Mouse (Mus musculus) heart, postnatal 0 days (tissue): ENCODE measurements around the gene Prmt9. TPM values are rescaled to one million over a fixed set of nuclear protein-coding genes. Genes with fewer than 3 reads are reported as not detected.

ENCODE experiments used
- ATAC-seq: fragments of 200-750 bp; cut with Nextera tagmentation; 2 replicates; pipeline ENCODE4 v1.8.0; 2017; ENCODE audit warnings: low read depth, moderate number of reproducible peaks, moderate library complexity; ENCODE audit not compliant: insufficient read depth
- DNase-seq: peaks from one replicate; pipeline ENCODE4 v3.0.0-alpha.2; 2016; ENCODE audit warnings: low spot score
- H3K27ac ChIP-seq: fragments of 300-500 bp; sonication (generic); 2 replicates; pipeline ENCODE4 v1.5.1; 2014; ENCODE audit warnings: low read depth, mild to moderate bottlenecking
- H3K27me3 ChIP-seq: fragments of 300-500 bp; sonication (generic); 2 replicates; pipeline ENCODE4 v1.6.1; 2014; ENCODE audit warnings: low read length, mixed read lengths; ENCODE audit not compliant: control insufficient read depth, insufficient read depth
- H3K36me3 ChIP-seq: fragments of 300-500 bp; sonication (generic); replicated peaks from 2 replicates; pipeline ENCODE4 v1.6.1; 2014; ENCODE audit warnings: low read length, mixed read lengths; ENCODE audit not compliant: control insufficient read depth, insufficient read depth
- H3K4me1 ChIP-seq: fragments of 300-500 bp; sonication (generic); 2 replicates; pipeline ENCODE4 v1.6.1; 2014; ENCODE audit warnings: antibody characterized with exemption; ENCODE audit not compliant: control insufficient read depth, insufficient read depth
- H3K4me2 ChIP-seq: fragments of 300-500 bp; sonication (generic); 2 replicates; pipeline ENCODE4 v1.6.1; 2014; ENCODE audit warnings: low read depth, mild to moderate bottlenecking, low read length, moderate library complexity
- H3K4me3 ChIP-seq: fragments of 300-500 bp; sonication (generic); 2 replicates; pipeline ENCODE4 v1.5.1; 2014; ENCODE audit warnings: low read depth, low read length
- H3K9ac ChIP-seq: fragments of 300-500 bp; sonication (generic); replicated peaks from 2 replicates; pipeline ENCODE4 v1.6.1; 2014; ENCODE audit warnings: low read depth, low read length, mixed read lengths
- H3K9me3 ChIP-seq: fragments of 300-500 bp; sonication (generic); replicated peaks from 2 replicates; pipeline ENCODE4 v1.6.1; 2016; ENCODE audit warnings: low read length; ENCODE audit not compliant: control insufficient read depth
- CTCF ChIP-seq: IDR thresholded peaks from 2 replicates; pipeline ENCODE4 v1.5.1; 2016; ENCODE audit warnings: antibody characterized with exemption, control low read depth, low read depth
- EP300 ChIP-seq: IDR thresholded peaks from 2 replicates; pipeline ENCODE4 v1.6.1; 2016; ENCODE audit warnings: antibody characterized with exemption, low read depth
- WGBS: fragments of 180-500 bp; shearing (Covaris S2); extraction: QIAGEN DNeasy Blood & Tissue Kit; methylation state at CpG from one replicate; pipeline ENCODE4 v1.1.7; 2014; 5-methylcytosine and 5-hydroxymethylcytosine counted together
- polyA plus RNA-seq: library from polyadenylated mRNA; unstranded; fragments of >200 nt; fragmentation: Nextera tagmentation; extraction: Ambion mirVana; gene quantifications from 2 replicates; pipeline ENCODE4 v1.2.1, GENCODE M21; 2015
- total RNA-seq: library from RNA; depleted of rRNA; stranded (reverse); fragments of >200 nt; gene quantifications from 2 replicates; pipeline ENCODE4 v1.2.3, GENCODE M21; 2014; ENCODE audit warnings: low replicate concordance; rRNA removed

The Prmt9 gene
- total RNA-seq: 13.8 and 15.1 TPM in 2 replicates
- polyA plus RNA-seq: 13.3 and 14.9 TPM in 2 replicates

GRCm38 (mm10) chr8:77549121-77549706, at the start of gene Prmt9:
TSS of gene Prmt9 (plus strand) at chr8:77549397.
- H3K27ac ChIP-seq: peak within 1 kb of the TSS; percentile 84
- no peak for TF ChIP-seq CTCF
- TF ChIP-seq EP300: no peak
- H3K4me3 ChIP-seq: peak within 1 kb of the TSS; percentile 88
- peak within 1 kb of the TSS; percentile 73 for H3K4me2 ChIP-seq
- no peaks in the 10 kb centered on the region for H3K27me3 ChIP-seq
- H3K4me1 ChIP-seq: peaks cover 5% of the 10 kb centered on the region; the same call in 1 of the 2 replicates
- H3K9me3 ChIP-seq: no peaks in the 10 kb centered on the region
- DNase-seq: peak; percentile 90
- WGBS: 4% methylated on average over 42 of the region's 42 CpGs
- H3K36me3 ChIP-seq: peaks cover 24% of the 10 kb centered on the region
- peak; percentile 98 for ATAC-seq
- peak within 1 kb of the TSS; percentile 86 for H3K9ac ChIP-seq

- TF ChIP-seq CTCF (no peak), EP300 (no peak)
- peaks cover 25% of the 10 kb centered on the region for H3K4me1 ChIP-seq
- no peak overlapping the region for H3K27ac ChIP-seq
- no peaks in the 10 kb centered on the region for H3K27me3 ChIP-seq
- H3K36me3 ChIP-seq: no peaks in the 10 kb centered on the region
- DNase-seq (no peak), ATAC-seq (no peak)
- 97% methylated on average over 3 of the region's 3 CpGs for WGBS
- H3K9me3 ChIP-seq: no peaks in the 10 kb centered on the region
- H3K4me3 ChIP-seq: no peak overlapping the region
- no peak overlapping the region for H3K9ac ChIP-seq
- H3K4me2 ChIP-seq: no peak overlapping the region
These were observed 48.9 kb upstream of the Prmt9 start for GRCm38 (mm10) chr8:77500264-77500663.

GRCm38 (mm10) chr8:77501131-77501530, 48.1 kb upstream of the Prmt9 start:
- H3K27ac ChIP-seq: no peak overlapping the region
- DNase-seq: no peak
- TF ChIP-seq EP300: no peak
- TF ChIP-seq CTCF: no peak
- ATAC-seq: no peak
- no peaks in the 10 kb centered on the region for H3K36me3 ChIP-seq
- H3K4me2 ChIP-seq: no peak overlapping the region
- WGBS: 75% methylated on average over 8 of the region's 8 CpGs
- peaks cover 17% of the 10 kb centered on the region for H3K4me1 ChIP-seq
- H3K9ac ChIP-seq: no peak overlapping the region
- H3K9me3 ChIP-seq: no peaks in the 10 kb centered on the region
- H3K4me3 ChIP-seq: no peak overlapping the region
- H3K27me3 ChIP-seq: no peaks in the 10 kb centered on the region

- 86% methylated on average over 6 of the region's 6 CpGs for WGBS
- no peak overlapping the region for H3K9ac ChIP-seq
- DNase-seq (no peak), ATAC-seq (no peak)
- H3K27ac ChIP-seq: no peak overlapping the region
- no peaks in the 10 kb centered on the region for H3K27me3 ChIP-seq
- peaks cover 4% of the 10 kb centered on the region for H3K4me1 ChIP-seq
- no peaks in the 10 kb centered on the region for H3K36me3 ChIP-seq
- no peak overlapping the region for H3K4me3 ChIP-seq
- H3K4me2 ChIP-seq: no peak overlapping the region
- no peaks in the 10 kb centered on the region for H3K9me3 ChIP-seq
- TF ChIP-seq CTCF (no peak), EP300 (no peak)
These were observed 46.6 kb upstream of the Prmt9 start for GRCm38 (mm10) chr8:77502547-77502946.

- no peaks in the 10 kb centered on the region for H3K9me3 ChIP-seq
- peaks cover 3% of the 10 kb centered on the region; the same call in 1 of the 2 replicates for H3K4me1 ChIP-seq
- no peak overlapping the region for H3K9ac ChIP-seq
- no peaks in the 10 kb centered on the region for H3K36me3 ChIP-seq
- no peak for ATAC-seq
- no peak for TF ChIP-seq CTCF
- no peak for TF ChIP-seq EP300
- DNase-seq: no peak
- no peak overlapping the region for H3K4me2 ChIP-seq
- H3K4me3 ChIP-seq: no peak overlapping the region
- 66% methylated on average over 7 of the region's 7 CpGs for WGBS
- H3K27ac ChIP-seq: no peak overlapping the region
- no peaks in the 10 kb centered on the region for H3K27me3 ChIP-seq
These were observed 42.7 kb upstream of the Prmt9 start for GRCm38 (mm10) chr8:77506539-77506938.

GRCm38 (mm10) chr8:77507510-77508035, 41.6 kb upstream of the Prmt9 start:
- H3K4me2 ChIP-seq: no peak overlapping the region
- H3K9me3 ChIP-seq: no peaks in the 10 kb centered on the region
- peaks cover 11% of the 10 kb centered on the region for H3K4me1 ChIP-seq
- no peaks in the 10 kb centered on the region for H3K27me3 ChIP-seq
- no peak overlapping the region for H3K4me3 ChIP-seq
- H3K27ac ChIP-seq: no peak overlapping the region
- H3K9ac ChIP-seq: no peak overlapping the region
- 82% methylated on average over 10 of the region's 10 CpGs for WGBS
- ATAC-seq (no peak), DNase-seq (no peak)
- no peaks in the 10 kb centered on the region for H3K36me3 ChIP-seq
- TF ChIP-seq CTCF (no peak), EP300 (no peak)
